22 mouse cellular contexts compared by ENCODE assay signal in the genomic region with DNA sequence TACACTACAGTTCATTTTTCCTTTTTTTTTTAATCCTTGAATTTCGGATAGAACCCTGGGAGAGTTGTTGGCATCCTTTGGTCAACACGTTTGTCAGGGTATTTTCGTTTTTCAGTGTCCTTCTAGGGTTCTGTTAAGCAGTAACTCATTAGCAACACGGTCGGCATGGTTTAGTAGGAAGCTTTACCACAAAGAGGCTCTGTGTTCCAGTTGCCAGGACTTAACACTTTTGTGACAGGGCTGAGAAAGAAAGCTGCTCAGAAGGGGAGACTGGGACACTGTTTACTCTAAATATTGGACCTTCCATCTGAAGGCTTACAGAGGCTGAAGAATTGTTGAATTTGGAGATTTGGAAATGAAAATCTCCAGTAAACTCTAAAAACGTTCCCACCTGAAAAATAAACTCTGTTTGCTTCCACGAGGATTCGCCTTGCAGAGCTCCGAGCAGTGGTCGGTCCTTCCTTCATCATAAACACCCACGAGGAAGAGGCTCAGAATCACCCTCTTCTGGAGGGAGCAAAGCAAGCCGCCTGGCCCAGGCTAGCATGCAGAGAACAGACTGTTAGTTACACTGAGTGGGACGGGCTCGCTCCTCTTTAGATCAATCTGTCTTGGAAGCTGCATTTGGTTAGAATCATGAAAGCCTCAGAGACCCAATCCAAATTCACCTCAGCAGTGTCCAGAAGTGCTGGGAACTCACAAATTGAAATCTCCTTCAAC.
DNase-seq lines count a peak whose midpoint lies in the region; ATAC-seq and TF ChIP-seq lines count a peak whose summit lies in the region.
"Had no signal": no experiment of that assay in that cellular context is flagged by ENCODE, and none has a peak within 500 bp of the region (broad histone marks: within the 10 kb centered on the region; RNA-seq: fewer than 3 reads in every experiment).

No protein-coding gene starts in this region.

- no peak for DNase-seq in frontal cortex, postnatal 14 days (ENCODE audit: low spot score in 2 of 2)
- DNase-seq in midbrain, embryonic 14.5 days = peak; percentile 31
- no peak for DNase-seq in midbrain, embryonic 10.5 days (ENCODE audit: low spot score)
- DNase-seq in brain, embryonic 14.5 days (ENCODE audit: low read depth) = peak; percentile 65
- peak; percentile 33 to 47 for DNase-seq in layer of hippocampus, postnatal 36 days
- no peak for DNase-seq in heart, embryonic 10.5 days (ENCODE audit: low spot score)
- DNase-seq: B cell, adult 2 months; cerebellum, adult 11-12 months; cerebellum, postnatal 36 days; heart, adult 2 months; kidney, adult 2 months; kidney, postnatal 36 days; lung, postnatal 4 days; thymus, postnatal 25 days had no signal

- WGBS in midbrain, embryonic 14.5 days = 74% methylated on average over 14 of the region's 14 CpGs
- WGBS in midbrain, embryonic 10.5 days = 80% methylated on average over 14 of the region's 14 CpGs
- 79% methylated on average over 14 of the region's 14 CpGs for WGBS in heart, embryonic 10.5 days

- no peak for TF ChIP-seq POLR2A in brain, embryonic 14.5 days (IDR thresholded peaks at IDR 0.05; ENCODE audit: borderline replicate concordance, extremely low read depth, insufficient read depth, insufficient read length, poor library complexity, severe bottlenecking)

- no peak overlapping the region for H3K9ac ChIP-seq in midbrain, embryonic 14.5 days (replicated peaks; ENCODE audit: low read length)
- H3K9ac ChIP-seq: hindbrain, embryonic 15.5 days; liver, embryonic 14.5 days; midbrain, embryonic 12.5 days; neural tube, embryonic 12.5 days; stomach, embryonic 15.5 days had no signal

- H3K4me1 ChIP-seq in midbrain, embryonic 14.5 days (ENCODE audit: control insufficient read depth, insufficient read depth, low read length) = 0 out of 2 replicates have a peak, but pooled peaks cover 2% of the 10 kb centered on the region
- no peaks in the 10 kb centered on the region for H3K4me1 ChIP-seq in midbrain, embryonic 10.5 days
- H3K4me1 ChIP-seq in heart, embryonic 10.5 days = no peaks in the 10 kb centered on the region; the same call in 1 of the 2 replicates
- H3K4me1 ChIP-seq: midbrain, embryonic 12.5 days; stomach, embryonic 15.5 days had no signal

- no peak overlapping the region for H3K27ac ChIP-seq in midbrain, embryonic 14.5 days (replicated peaks; ENCODE audit: low read depth, low read length)
- H3K27ac ChIP-seq in midbrain, embryonic 10.5 days (replicated peaks) = no peak overlapping the region
- H3K27ac ChIP-seq in heart, embryonic 10.5 days = no peak overlapping the region
- H3K27ac ChIP-seq: embryonic facial prominence, embryonic 10.5 days; heart, adult 2 months; liver, embryonic 14.5 days; midbrain, embryonic 12.5 days; neural tube, embryonic 12.5 days; stomach, embryonic 15.5 days had no signal

- H3K36me3 ChIP-seq in midbrain, embryonic 14.5 days (ENCODE audit: control insufficient read depth, insufficient read depth, low read length) = no peaks in the 10 kb centered on the region
- no peaks in the 10 kb centered on the region for H3K36me3 ChIP-seq in midbrain, embryonic 10.5 days
- no peaks in the 10 kb centered on the region for H3K36me3 ChIP-seq in heart, embryonic 10.5 days
- H3K36me3 ChIP-seq: embryonic facial prominence, embryonic 10.5 days; hindbrain, embryonic 15.5 days; midbrain, embryonic 12.5 days; neural tube, embryonic 12.5 days; stomach, embryonic 15.5 days had no signal

- H3K9me3 ChIP-seq in midbrain, embryonic 14.5 days (ENCODE audit: control insufficient read depth, low read length) = no peaks in the 10 kb centered on the region
- no peaks in the 10 kb centered on the region for H3K9me3 ChIP-seq in midbrain, embryonic 10.5 days (replicated peaks)
- H3K9me3 ChIP-seq in heart, embryonic 10.5 days = no peaks in the 10 kb centered on the region
- H3K9me3 ChIP-seq: embryonic facial prominence, embryonic 10.5 days; hindbrain, embryonic 15.5 days; midbrain, embryonic 12.5 days; neural tube, embryonic 12.5 days; stomach, embryonic 15.5 days had no signal

- no peaks in the 10 kb centered on the region for H3K27me3 ChIP-seq in midbrain, embryonic 14.5 days (ENCODE audit: control insufficient read depth, insufficient read depth, low read length)
- no peaks in the 10 kb centered on the region for H3K27me3 ChIP-seq in midbrain, embryonic 10.5 days (ENCODE audit: low read depth, poor library complexity, severe bottlenecking)
- no peaks in the 10 kb centered on the region for H3K27me3 ChIP-seq in heart, embryonic 10.5 days (ENCODE audit: insufficient read depth, poor library complexity, severe bottlenecking)
- H3K27me3 ChIP-seq: hindbrain, embryonic 15.5 days; midbrain, embryonic 12.5 days; neural tube, embryonic 12.5 days; stomach, embryonic 15.5 days had no signal

- TF ChIP-seq CTCF in brain, embryonic 14.5 days (IDR thresholded peaks at IDR 0.05; ENCODE audit: borderline replicate concordance, extremely low read depth, insufficient read depth, insufficient read length) = no peak

- no peak overlapping the region for H3K4me3 ChIP-seq in midbrain, embryonic 14.5 days (replicated peaks; ENCODE audit: low read depth, low read length)
- no peak overlapping the region for H3K4me3 ChIP-seq in midbrain, embryonic 10.5 days
- H3K4me3 ChIP-seq in heart, embryonic 10.5 days = no peak overlapping the region
- H3K4me3 ChIP-seq: embryonic facial prominence, embryonic 10.5 days; erythroblast, embryonic 14.5 days; heart, adult 2 months; hindbrain, embryonic 15.5 days; midbrain, embryonic 12.5 days; neural tube, embryonic 12.5 days; stomach, embryonic 15.5 days had no signal

- H3K4me2 ChIP-seq in midbrain, embryonic 14.5 days (ENCODE audit: low read length) = no peak overlapping the region
- H3K4me2 ChIP-seq: hindbrain, embryonic 15.5 days; midbrain, embryonic 12.5 days; neural tube, embryonic 12.5 days; stomach, embryonic 15.5 days had no signal

- ATAC-seq in frontal cortex, adult (ENCODE audit: low TSS enrichment) = peak; percentile 76
- no peak for ATAC-seq in midbrain, embryonic 14.5 days (ENCODE audit: low FRiP score, low TSS enrichment)

Comparison
In these comparisons a context has a peak if more than half of its experiments do, and no peak if none do; other contexts are left out.
1. DNase-seq: peak in midbrain, embryonic 14.5 days (single experiment), brain, embryonic 14.5 days (single experiment) and layer of hippocampus, postnatal 36 days (2 of 2); none in frontal cortex, postnatal 14 days (0 of 2), midbrain, embryonic 10.5 days (single experiment) and heart, embryonic 10.5 days (single experiment).